Mouse (Mus musculus) kidney, adult 2 months (tissue): ENCODE measurements around the gene Sprr2f. TPM values are rescaled to one million over a fixed set of nuclear protein-coding genes. Genes with fewer than 3 reads are reported as not detected.

Experiments
- DNase-seq: peaks from one replicate; pipeline ENCODE4 v3.0.0; 2021
- H3K27ac ChIP-seq: fragments of 200-500 bp; 2 replicates; pipeline ENCODE4 v1.5.1; 2012; ENCODE audit warnings: low read depth, low read length, control low read depth, inconsistent platforms; ENCODE audit not compliant: insufficient read depth
- H3K27me3 ChIP-seq: fragments of 200-500 bp; replicated peaks from 2 replicates; pipeline ENCODE4 v1.6.1; 2012; ENCODE audit warnings: mild to moderate bottlenecking, moderate library complexity, low read length, inconsistent platforms; ENCODE audit not compliant: control insufficient read depth, insufficient read depth
- H3K36me3 ChIP-seq: fragments of 200-500 bp; 2 replicates; pipeline ENCODE4 v1.6.1; 2012; ENCODE audit warnings: mild to moderate bottlenecking, moderate library complexity, low read length, inconsistent platforms; ENCODE audit not compliant: control insufficient read depth, insufficient read depth
- H3K4me1 ChIP-seq: fragments of 200-500 bp; 2 replicates; pipeline ENCODE4 v1.6.1; 2011; ENCODE audit warnings: low read length; ENCODE audit not compliant: control insufficient read depth, insufficient read depth
- H3K4me3 ChIP-seq: fragments of 200-500 bp; 2 replicates; pipeline ENCODE4 v1.5.1; 2011; ENCODE audit warnings: mild to moderate bottlenecking, low read depth, low read length, control low read depth; ENCODE audit not compliant: insufficient read depth
- CTCF ChIP-seq: fragments of 200-500 bp; conservative IDR thresholded peaks from 2 replicates; pipeline ENCODE4 v1.5.1; 2011; ENCODE audit warnings: low read depth, mild to moderate bottlenecking, control low read depth, low read length, moderate library complexity, mixed read lengths; ENCODE audit not compliant: insufficient read depth, insufficient read length
- POLR2A ChIP-seq: fragments of 200-500 bp; IDR thresholded peaks from one replicate; pipeline ENCODE4 v1.6.1; 2011; ENCODE audit warnings: low read depth, low read length, control low read depth
- WGBS: fragments of 180-500 bp; shearing (Covaris S2); methylation state at CpG from one replicate; pipeline ENCODE4 v1.1.7; 2018; 5-methylcytosine and 5-hydroxymethylcytosine counted together
- polyA plus RNA-seq: library from polyadenylated mRNA; depleted of rRNA; stranded (reverse); fragments of >200 nt; gene quantifications from 2 replicates; pipeline ENCODE4 v1.2.3, GENCODE M21; 2012; rRNA removed

Sprr2f gene
- polyA plus RNA-seq, 1 experiment, result 0.25 TPM

- Histone ChIP-seq H3K27ac (no peak overlapping the region), H3K4me1 (no peaks in the 10 kb centered on the region), H3K4me3 (no peak overlapping the region), H3K27me3 (no peaks in the 10 kb centered on the region), H3K36me3 (no peaks in the 10 kb centered on the region)
- DNase-seq, result no peak
- TF ChIP-seq POLR2A, result no peak
- no peak for TF ChIP-seq CTCF
- WGBS, result 54% methylated on average over 2 of the region's 2 CpGs
Measured at GRCm38 (mm10) chr3:92373613-92374012, 8.6 kb downstream of the Sprr2f start.

GRCm38 (mm10) chr3:92385385-92385784 is 20.4 kb downstream of the Sprr2f start, which contains the start of gene Sprr2h:
Sprr2h (plus strand) TSS chr3:92385685.
- H3K4me1 ChIP-seq, result no peaks in the 10 kb centered on the region
- H3K27me3 ChIP-seq, result no peaks in the 10 kb centered on the region
- H3K36me3 ChIP-seq, result no peaks in the 10 kb centered on the region
- no peak for DNase-seq
- no peak within 1 kb of the TSS for H3K27ac ChIP-seq
- no peak within 1 kb of the TSS for H3K4me3 ChIP-seq
- 92% methylated on average over 1 of the region's 1 CpGs for WGBS
- TF ChIP-seq POLR2A, result no peak
- TF ChIP-seq CTCF, result no peak

- WGBS, result 36% methylated on average over 1 of the region's 1 CpGs
- no peak for DNase-seq
- Histone ChIP-seq H3K27ac (no peak overlapping the region), H3K36me3 (no peaks in the 10 kb centered on the region), H3K4me3 (no peak overlapping the region), H3K27me3 (no peaks in the 10 kb centered on the region), H3K4me1 (no peaks in the 10 kb centered on the region)
- TF ChIP-seq POLR2A (no peak), CTCF (no peak)
Measured at GRCm38 (mm10) chr3:92394301-92394700, 29.3 kb downstream of the Sprr2f start.

DNA sequence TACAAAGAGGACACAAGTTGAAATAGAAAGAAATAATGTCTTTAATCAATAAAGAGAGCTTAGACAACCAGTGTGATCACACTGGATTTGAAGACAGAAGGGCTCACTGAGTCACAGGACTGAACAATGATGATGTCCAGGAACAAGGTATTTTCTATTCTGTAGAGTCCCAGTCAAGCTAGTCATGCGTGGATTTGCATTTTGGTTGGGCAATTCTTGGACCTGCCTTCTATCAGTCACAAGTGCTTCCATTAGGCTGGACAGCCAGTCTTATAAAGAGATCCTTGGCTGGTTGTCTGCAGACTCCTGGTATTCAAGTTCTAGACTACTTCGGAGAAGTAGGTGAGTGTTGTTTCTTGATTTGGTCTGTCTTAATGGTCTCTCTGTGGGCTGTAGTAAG is 42.7 kb downstream of the Sprr2f start, which contains the start of gene Sprr2i:
Gene Sprr2i, plus strand, starts transcription at position 301 of the 400 bp plus-strand sequence.
- TF ChIP-seq CTCF (no peak), POLR2A (no peak)
- no peaks in the 10 kb centered on the region for H3K27me3 ChIP-seq
- H3K4me3 ChIP-seq, result no peak within 1 kb of the TSS
- H3K27ac ChIP-seq, result no peak within 1 kb of the TSS
- no peaks in the 10 kb centered on the region for H3K4me1 ChIP-seq
- no peak for DNase-seq
- WGBS, result 92% methylated on average over 2 of the region's 2 CpGs
- H3K36me3 ChIP-seq, result no peaks in the 10 kb centered on the region

Other genes starting within 250 kb of the Sprr2f start
- gene Prr9, start 241.2 kb upstream of the Sprr2f start, polyA plus RNA-seq, result not detected in 2 replicates
- 0.15 TPM in 1 of 2 replicates, not detected in the other for gene Lelp1, start 222.4 kb upstream of the Sprr2f start, polyA plus RNA-seq
- 0.62 and 0.66 TPM in 2 replicates for gene Sprr2a1, start 149.4 kb upstream of the Sprr2f start, polyA plus RNA-seq
- 83.9 and 143 TPM in 2 replicates for gene Sprr2a2, start 149.3 kb upstream of the Sprr2f start, polyA plus RNA-seq
- gene Sprr2a3, start 79.8 kb upstream of the Sprr2f start, polyA plus RNA-seq, result 4.7 and 6.1 TPM in 2 replicates
- not detected in 2 replicates for gene Sprr2b, start 48.6 kb upstream of the Sprr2f start, polyA plus RNA-seq
- not detected in 2 replicates for gene Sprr2d, start 26.0 kb upstream of the Sprr2f start, polyA plus RNA-seq
- not detected in 2 replicates for gene Sprr2e, start 13.0 kb upstream of the Sprr2f start, polyA plus RNA-seq
- not detected in 2 replicates for gene Sprr2h, start 20.5 kb downstream of the Sprr2f start, polyA plus RNA-seq
- not detected in 2 replicates for gene Sprr2i, start 42.8 kb downstream of the Sprr2f start, polyA plus RNA-seq
- not detected in 2 replicates for gene Sprr2j-ps, start 52.9 kb downstream of the Sprr2f start, polyA plus RNA-seq
- gene Gm9774, start 64.2 kb downstream of the Sprr2f start, polyA plus RNA-seq, result 4.2 and 7.0 TPM in 2 replicates
- gene Sprr2k, start 67.4 kb downstream of the Sprr2f start, polyA plus RNA-seq, result not detected in 2 replicates
- gene Sprr1b, start 73.6 kb downstream of the Sprr2f start, polyA plus RNA-seq, result not detected in 2 replicates
- not detected in 2 replicates for gene Sprr3, start 93.5 kb downstream of the Sprr2f start, polyA plus RNA-seq
- 32.6 and 48.8 TPM in 2 replicates for gene Sprr1a, start 120.7 kb downstream of the Sprr2f start, polyA plus RNA-seq
- not detected in 2 replicates for gene Sprr4, start 135.3 kb downstream of the Sprr2f start, polyA plus RNA-seq
- not detected in 2 replicates for gene 2310046K23Rik, start 169.3 kb downstream of the Sprr2f start, polyA plus RNA-seq
- 0.08 and 0.14 TPM in 2 replicates for gene Ivl, start 208.5 kb downstream of the Sprr2f start, polyA plus RNA-seq
- gene Smcp, start 223.8 kb downstream of the Sprr2f start, polyA plus RNA-seq, result 3.3 and 3.5 TPM in 2 replicates
- gene 2210017I01Rik, start 242.3 kb downstream of the Sprr2f start, polyA plus RNA-seq, result not detected in 2 replicates